Mouse (Mus musculus) adrenal gland, postnatal 25 days (tissue): ENCODE measurements around the gene Fdxr. TPM values are rescaled to one million over a fixed set of nuclear protein-coding genes. Genes with fewer than 3 reads are reported as not detected.
A peak's percentile ranks its signal among the peaks of the same experiment; 100 is the strongest.

Source experiments
- DNase-seq: peaks from one replicate; pipeline ENCODE4 v3.0.0; 2021; ENCODE audit warnings: mixed read lengths
- total RNA-seq: library from RNA; stranded (reverse); gene quantifications from 2 replicates; pipeline ENCODE4 v1.2.3, GENCODE M21; 2021

Gene Fdxr
- total RNA-seq, 1 experiment from 2014 or later = 1,408 TPM

DNA sequence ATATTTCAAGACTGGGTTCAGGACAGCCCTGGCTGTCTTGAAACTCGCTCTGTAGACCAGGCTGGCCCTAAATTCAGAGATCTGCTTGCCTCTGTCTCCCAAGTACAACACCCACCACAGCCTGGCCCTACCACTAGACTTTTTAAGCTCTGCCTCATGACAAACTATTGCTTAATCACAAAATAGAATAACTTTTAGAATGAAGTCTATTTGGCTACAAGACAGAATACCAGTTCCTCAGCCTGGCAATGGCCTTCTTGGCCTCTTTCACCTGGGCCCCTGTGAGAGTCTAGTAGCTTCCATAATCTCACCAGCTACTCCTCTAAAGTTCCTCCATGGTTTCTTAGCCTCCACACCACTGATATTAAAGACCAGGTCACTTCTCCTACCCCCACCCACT, 13.5 kb upstream of the Fdxr start:
- DNase-seq = no peak

GRCm38 (mm10) chr11:115289885-115290284, 13.0 kb upstream of the Fdxr start:
- no peak for DNase-seq

- no peak for DNase-seq
Measured at GRCm38 (mm10) chr11:115288305-115288704, 11.5 kb upstream of the Fdxr start.

DNA sequence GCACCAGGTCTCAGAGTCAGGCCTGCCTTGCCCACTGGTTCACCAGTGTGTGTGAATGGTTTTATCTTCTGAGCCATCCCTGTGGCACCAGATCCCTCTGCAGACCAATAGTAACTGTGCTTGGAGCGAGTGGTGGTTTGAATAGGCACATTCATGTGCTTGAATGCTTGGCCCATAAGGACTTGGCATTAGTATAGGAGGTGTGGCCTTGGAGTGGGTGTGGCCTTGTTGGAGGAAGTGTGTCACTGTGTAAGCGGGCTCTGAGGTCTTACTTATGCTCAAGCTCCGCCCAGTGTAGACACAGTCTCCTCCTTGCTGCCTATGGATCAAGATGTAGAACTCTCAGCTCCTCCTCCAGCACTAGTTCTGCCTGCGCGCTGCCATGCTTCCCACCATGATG, 10.5 kb upstream of the Fdxr start:
- no peak for DNase-seq

GRCm38 (mm10) chr11:115286201-115286993, 9.5 kb upstream of the Fdxr start:
- DNase-seq = no peak

DNA sequence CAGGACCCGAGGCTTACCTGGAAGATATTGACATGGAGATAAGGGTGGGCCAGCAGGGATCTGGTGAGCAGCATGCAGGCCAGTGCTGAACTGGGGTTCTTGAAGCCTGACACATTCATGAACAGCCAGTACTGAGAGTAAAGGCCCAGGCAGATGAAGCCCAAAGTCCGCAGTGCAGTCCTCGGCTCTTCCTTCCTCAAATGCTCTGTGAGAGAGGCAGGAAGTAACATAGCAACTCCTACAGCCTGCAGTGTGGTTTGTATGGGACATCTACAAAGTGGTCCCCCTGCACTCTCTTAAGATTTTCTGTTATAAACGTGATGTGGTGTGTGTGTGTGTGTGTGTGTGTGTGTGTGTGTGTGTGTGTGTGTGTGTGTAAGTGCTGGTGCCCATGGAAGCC, 8.4 kb upstream of the Fdxr start:
- DNase-seq = no peak

DNA sequence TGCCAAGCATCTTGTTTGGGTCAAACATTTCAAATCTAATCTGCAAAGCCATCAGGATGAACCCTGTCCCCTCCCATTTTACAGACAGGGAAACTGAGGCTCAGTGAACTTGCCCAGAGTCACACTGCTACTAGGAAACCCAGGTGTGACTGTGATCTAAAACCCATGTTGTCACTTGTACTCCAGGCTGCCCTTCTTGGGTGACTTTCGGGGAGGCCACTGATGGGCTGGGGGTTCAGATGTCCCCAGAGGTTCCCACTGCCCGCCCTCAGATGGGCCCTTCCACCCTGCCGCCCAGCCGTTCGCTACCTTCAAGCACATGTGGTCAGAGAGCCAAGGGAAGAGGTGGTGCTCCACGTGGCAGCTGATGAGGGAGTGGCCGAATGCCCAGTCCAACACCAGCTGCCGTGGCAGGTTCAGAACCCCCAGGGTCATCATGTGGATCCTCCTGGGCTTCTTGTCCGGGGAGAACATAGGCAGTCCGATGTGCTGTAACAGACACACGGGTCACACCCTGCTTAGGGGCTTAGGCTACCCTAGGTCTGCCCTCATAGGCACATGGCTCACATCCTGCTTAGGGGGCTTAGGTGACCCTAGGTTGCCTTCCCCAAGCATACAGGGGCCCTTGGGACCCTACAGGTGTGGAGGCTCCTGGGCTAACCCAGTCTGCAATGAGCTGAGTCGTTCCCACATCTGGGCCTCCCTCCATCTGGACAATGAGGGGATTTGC, 7.2 kb upstream of the Fdxr start:
- no peak for DNase-seq

DNA sequence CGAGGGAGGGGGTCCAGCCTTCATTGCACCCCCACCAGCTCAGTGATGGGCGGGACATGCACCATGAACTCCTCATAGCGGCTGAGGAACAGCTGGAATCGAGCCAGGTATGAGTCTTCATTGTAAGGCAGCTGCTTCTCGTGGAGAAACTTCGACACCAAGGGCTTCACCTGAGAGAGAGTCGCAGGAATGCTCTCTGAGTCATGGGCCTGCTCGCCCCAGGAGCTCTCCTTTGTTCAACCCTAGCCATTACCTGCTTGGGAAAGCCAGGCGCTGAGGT, 6.6 kb upstream of the Fdxr start:
- no peak for DNase-seq

GRCm38 (mm10) chr11:115282723-115283485, 6.1 kb upstream of the Fdxr start:
- peak; percentile 62 for DNase-seq

DNA sequence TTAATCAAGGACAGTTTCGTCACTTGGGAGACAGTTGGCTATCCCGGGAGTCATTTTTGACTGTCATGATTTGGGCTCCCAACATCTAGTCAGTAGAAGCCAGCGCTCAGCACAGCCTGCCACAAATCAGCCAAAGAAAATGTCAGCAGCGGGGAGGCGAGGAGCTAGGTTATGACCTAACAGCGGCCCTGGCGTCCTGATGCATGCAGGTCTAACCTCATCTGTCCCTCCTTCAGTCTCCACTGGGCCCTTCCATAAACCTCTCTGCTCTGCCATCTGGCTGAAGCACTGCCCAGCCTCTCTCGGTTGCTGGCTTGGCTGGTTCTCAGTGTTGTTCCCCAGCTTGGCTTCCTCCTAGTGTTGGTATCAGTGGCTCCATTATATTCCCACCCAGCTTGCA, 5.4 kb upstream of the Fdxr start:
- DNase-seq = peak; percentile 55

- DNase-seq = no peak
Measured at GRCm38 (mm10) chr11:115279726-115280125, 2.9 kb upstream of the Fdxr start.

GRCm38 (mm10) chr11:115278176-115278575, 1.3 kb upstream of the Fdxr start:
- DNase-seq = no peak

- DNase-seq = no peak
Measured at GRCm38 (mm10) chr11:115277604-115277975, 740 bp upstream of the Fdxr start.

DNA sequence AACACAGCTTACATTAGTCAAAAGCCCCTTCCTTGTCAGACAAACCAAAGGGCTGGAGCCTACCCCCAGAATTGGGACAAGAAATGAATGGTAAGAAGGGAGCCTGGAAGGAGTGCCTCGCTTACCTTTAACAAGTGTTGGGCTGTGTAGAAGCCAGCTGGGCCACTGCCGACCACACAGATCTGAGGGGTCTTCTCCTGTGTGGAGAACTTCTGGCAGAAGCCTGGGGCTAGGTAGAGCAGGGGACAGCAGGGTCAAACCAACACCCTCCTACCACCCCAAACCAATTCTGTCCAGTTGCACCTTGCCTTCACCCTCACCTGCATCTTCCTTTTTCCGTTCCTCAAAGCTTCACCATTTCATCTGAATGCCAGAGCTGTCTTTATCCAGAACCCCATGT, 896 bp downstream of the Fdxr start:
- DNase-seq = no peak

DNA sequence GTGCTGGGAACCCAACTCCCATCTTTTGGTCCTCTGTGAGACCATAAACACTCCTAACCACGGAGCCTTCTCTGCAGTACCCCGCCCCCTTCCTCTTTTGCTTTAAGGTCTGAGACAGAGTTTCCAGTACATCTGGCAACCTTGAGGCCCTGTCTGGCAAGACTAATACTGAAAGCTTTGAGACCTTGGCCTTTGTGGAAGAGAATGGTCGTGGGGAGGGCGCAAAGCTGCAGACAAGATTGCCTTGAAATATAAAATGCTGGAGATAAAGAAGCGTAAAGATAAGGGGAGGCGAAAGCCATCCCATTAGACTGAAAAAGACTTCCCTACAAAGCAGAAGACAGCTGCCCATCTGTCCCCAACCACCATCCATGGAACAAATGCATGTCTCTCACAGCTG, 1.3 kb downstream of the Fdxr start:
- peak; percentile 50 for DNase-seq

- no peak for DNase-seq
Measured at GRCm38 (mm10) chr11:115274771-115275170, 2.1 kb downstream of the Fdxr start.

- no peak for DNase-seq
Measured at GRCm38 (mm10) chr11:115274178-115274577, 2.7 kb downstream of the Fdxr start.

DNA sequence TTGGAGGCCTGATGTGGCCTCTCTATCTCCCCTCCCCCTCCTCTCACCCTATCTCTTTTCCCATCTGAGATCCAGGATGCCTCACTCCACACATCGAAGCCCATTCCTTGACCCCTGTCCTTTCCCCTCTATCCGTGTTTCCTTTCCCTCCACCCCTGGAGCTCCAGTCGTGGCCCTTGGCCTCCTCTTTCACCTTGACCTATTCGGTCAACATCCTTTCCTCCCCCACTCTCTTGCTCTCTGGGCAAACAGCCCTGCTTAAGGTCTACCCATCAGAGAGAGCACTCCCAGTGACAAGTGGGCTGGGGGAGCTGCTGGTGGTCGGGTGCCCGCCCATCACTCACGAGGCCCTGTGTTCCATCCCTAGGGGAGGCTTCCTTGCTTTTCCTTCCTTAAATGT, 3.1 kb downstream of the Fdxr start:
- no peak for DNase-seq

DNA sequence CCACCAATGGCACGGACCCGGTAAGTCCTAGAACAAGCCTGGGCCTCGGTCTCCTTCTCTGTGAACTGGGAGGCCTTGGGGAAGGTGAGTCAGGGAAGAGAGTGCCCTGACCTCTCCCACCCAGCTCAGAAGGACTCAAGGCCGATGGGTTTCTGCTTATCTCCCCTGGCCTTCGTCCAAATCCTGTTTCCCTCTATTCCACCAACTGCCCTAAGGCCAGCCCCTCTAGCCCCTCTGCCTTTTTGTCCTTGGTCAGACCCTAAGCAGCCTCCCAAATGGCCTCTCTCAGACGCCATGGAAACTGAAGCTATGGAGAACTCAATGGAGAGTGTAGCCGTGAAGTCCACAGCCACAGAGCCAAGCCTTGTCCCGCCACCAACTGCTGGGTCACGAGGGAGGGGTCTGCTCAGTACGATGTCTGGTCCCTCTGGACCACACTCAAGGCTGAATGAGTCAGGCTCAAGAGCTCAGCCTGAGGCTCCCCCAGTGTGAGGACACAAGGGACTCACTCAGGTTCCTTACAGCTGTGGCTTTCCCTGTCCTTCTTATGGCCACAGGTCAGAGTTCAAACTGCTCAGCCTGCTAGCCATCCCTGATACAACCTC, 3.9 kb downstream of the Fdxr start:
- peak; percentile 73 for DNase-seq

- no peak for DNase-seq
Measured at GRCm38 (mm10) chr11:115271481-115271880, 5.4 kb downstream of the Fdxr start.

GRCm38 (mm10) chr11:115271052-115271451, 5.8 kb downstream of the Fdxr start:
- no peak for DNase-seq

DNA sequence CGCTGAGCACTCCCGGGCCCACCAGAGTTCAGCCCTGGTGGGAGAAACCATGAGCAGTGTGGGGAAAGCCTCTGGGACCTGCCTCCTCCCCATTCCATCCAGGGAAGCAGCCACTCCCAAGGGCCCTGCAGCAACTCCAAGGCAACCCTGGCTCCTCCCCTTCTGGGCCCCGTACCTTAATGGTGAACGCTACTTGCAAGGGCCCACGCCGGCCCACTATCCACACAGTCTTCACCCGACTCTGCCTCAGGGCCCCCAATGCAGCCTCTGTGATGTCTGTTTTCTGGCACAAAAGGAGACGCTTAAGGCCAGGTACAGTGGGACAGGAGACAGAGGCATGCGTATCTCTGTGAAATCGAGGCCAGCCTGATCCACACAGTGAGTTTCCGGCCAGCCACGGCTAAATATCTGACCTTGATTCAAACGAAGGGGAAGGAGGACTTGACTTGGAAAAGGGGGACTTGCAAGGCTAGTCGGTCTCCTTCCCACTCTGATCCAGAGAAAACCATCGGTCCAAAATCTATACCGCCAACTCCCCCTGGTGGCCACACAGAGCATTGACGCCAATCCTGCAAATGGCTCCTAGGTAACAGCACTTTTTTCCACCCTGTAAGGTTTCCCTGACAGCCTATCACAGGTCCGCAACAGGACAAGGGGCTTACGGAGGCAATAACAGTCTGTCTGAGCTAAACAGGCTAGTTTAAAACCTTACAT, 6.5 kb downstream of the Fdxr start:
- peak; percentile 76 for DNase-seq
